Mouse (Mus musculus) stomach, embryonic 14.5 days (tissue): ENCODE measurements around the gene Sept9. TPM values are rescaled to one million over a fixed set of nuclear protein-coding genes. Genes with fewer than 3 reads are reported as not detected.

ENCODE experiments used
- ATAC-seq: fragments of 200-750 bp; cut with Nextera tagmentation; 2 replicates; pipeline ENCODE4 v1.8.0; 2017; ENCODE audit warnings: low read depth, moderate TSS enrichment; ENCODE audit not compliant: insufficient number of reproducible peaks, insufficient read depth, low FRiP score
- H3K27ac ChIP-seq: fragments of 300-500 bp; sonication (generic); 2 replicates; pipeline ENCODE4 v1.5.1; 2014; ENCODE audit warnings: mild to moderate bottlenecking, low read length, moderate library complexity, mixed read lengths
- H3K27me3 ChIP-seq: fragments of 300-500 bp; sonication (generic); 2 replicates; pipeline ENCODE4 v1.6.1; 2014; ENCODE audit warnings: low read length, control low read depth, mixed read lengths; ENCODE audit not compliant: control insufficient read depth, insufficient read depth
- H3K36me3 ChIP-seq: fragments of 300-500 bp; sonication (generic); 2 replicates; pipeline ENCODE4 v1.6.1; 2014; ENCODE audit warnings: mild to moderate bottlenecking, control low read depth, low read length, moderate library complexity, mixed read lengths; ENCODE audit not compliant: control insufficient read depth, insufficient read depth
- H3K4me1 ChIP-seq: fragments of 300-500 bp; sonication (generic); 2 replicates; pipeline ENCODE4 v1.6.1; 2014; ENCODE audit warnings: low read length, control low read depth, mixed read lengths; ENCODE audit not compliant: control insufficient read depth, insufficient read depth
- H3K4me2 ChIP-seq: fragments of 300-500 bp; sonication (generic); replicated peaks from 2 replicates; pipeline ENCODE4 v1.6.1; 2014; ENCODE audit warnings: low read depth, low read length, control low read depth
- H3K4me3 ChIP-seq: fragments of 300-500 bp; sonication (generic); 2 replicates; pipeline ENCODE4 v1.5.1; 2014; ENCODE audit warnings: low read depth, low read length, control low read depth
- H3K9ac ChIP-seq: fragments of 300-500 bp; sonication (generic); replicated peaks from 2 replicates; pipeline ENCODE4 v1.6.1; 2014; ENCODE audit warnings: low read depth, mild to moderate bottlenecking, control low read depth, low read length, moderate library complexity, mixed read lengths
- H3K9me3 ChIP-seq: fragments of 300-500 bp; sonication (generic); 2 replicates; pipeline ENCODE4 v1.6.1; 2016; ENCODE audit warnings: low read depth, low read length, control low read depth; ENCODE audit not compliant: control insufficient read depth
- WGBS: fragments of 180-500 bp; shearing (Covaris S2); extraction: QIAGEN DNeasy Blood & Tissue Kit; methylation state at CpG from one replicate; pipeline ENCODE4 v1.1.7; 2014; 5-methylcytosine and 5-hydroxymethylcytosine counted together
- polyA plus RNA-seq: library from polyadenylated mRNA; unstranded; fragments of >200 nt; fragmentation: Nextera tagmentation; extraction: Ambion mirVana; gene quantifications from 2 replicates; pipeline ENCODE4 v1.2.1, GENCODE M21; 2014

Sept9 gene
- polyA plus RNA-seq, 1 experiment from 2014 or later = 106 TPM

- peak overlapping the region; percentile 79 for H3K4me2 ChIP-seq
- H3K4me3 ChIP-seq = peak overlapping the region; percentile 73
- H3K27ac ChIP-seq = peak overlapping the region; percentile 88
- H3K27me3 ChIP-seq = no peaks in the 10 kb centered on the region
- H3K9me3 ChIP-seq = no peaks in the 10 kb centered on the region
- WGBS = 3% methylated on average over 18 of the region's 18 CpGs
- H3K4me1 ChIP-seq = peaks cover 54% of the 10 kb centered on the region
- peak; percentile 43 for ATAC-seq
- H3K36me3 ChIP-seq = no peaks in the 10 kb centered on the region
- peak overlapping the region; percentile 76; the same call in 1 of the 2 replicates for H3K9ac ChIP-seq
Measured at GRCm38 (mm10) chr11:117265270-117265980, 66.0 kb downstream of the Sept9 start.

GRCm38 (mm10) chr11:117265981-117266905, 66.8 kb downstream of the Sept9 start:
- H3K9me3 ChIP-seq = no peaks in the 10 kb centered on the region
- no peaks in the 10 kb centered on the region for H3K36me3 ChIP-seq
- H3K4me2 ChIP-seq = peak overlapping the region; percentile 79
- no peaks in the 10 kb centered on the region for H3K27me3 ChIP-seq
- peak overlapping the region; percentile 73 for H3K4me3 ChIP-seq
- H3K27ac ChIP-seq = peak overlapping the region; percentile 88
- under 1% methylated on average over 65 of the region's 69 CpGs for WGBS
- peak overlapping the region; percentile 76 for H3K9ac ChIP-seq
- peaks cover 54% of the 10 kb centered on the region for H3K4me1 ChIP-seq
- peak; percentile 87 for ATAC-seq

- Histone ChIP-seq H3K9ac (peak overlapping the region; percentile 76), H3K27me3 (no peaks in the 10 kb centered on the region), H3K4me3 (peak overlapping the region; percentile 73), H3K9me3 (no peaks in the 10 kb centered on the region), H3K36me3 (no peaks in the 10 kb centered on the region; the same call in 1 of the 2 replicates), H3K27ac (peak overlapping the region; percentile 88), H3K4me1 (peaks cover 54% of the 10 kb centered on the region), H3K4me2 (peak overlapping the region; percentile 79)
- WGBS = 0% methylated on average over 37 of the region's 37 CpGs
- ATAC-seq = peak; percentile 63
Measured at GRCm38 (mm10) chr11:117266906-117267721, 67.7 kb downstream of the Sept9 start.

GRCm38 (mm10) chr11:117267828-117268227, 68.4 kb downstream of the Sept9 start:
- Histone ChIP-seq H3K4me2 (peak overlapping the region; percentile 79), H3K27ac (peak overlapping the region; percentile 88; the same call in 1 of the 2 replicates), H3K27me3 (no peaks in the 10 kb centered on the region), H3K36me3 (no peaks in the 10 kb centered on the region; the same call in 1 of the 2 replicates), H3K9ac (peak overlapping the region; percentile 25; the same call in 1 of the 2 replicates), H3K4me3 (peak overlapping the region; percentile 73), H3K9me3 (no peaks in the 10 kb centered on the region), H3K4me1 (peaks cover 55% of the 10 kb centered on the region)
- 9% methylated on average over 4 of the region's 4 CpGs for WGBS
- no peak for ATAC-seq

- Histone ChIP-seq H3K27me3 (no peaks in the 10 kb centered on the region), H3K4me2 (peak overlapping the region; percentile 79), H3K4me3 (peak overlapping the region; percentile 73), H3K9me3 (no peaks in the 10 kb centered on the region), H3K36me3 (no peaks in the 10 kb centered on the region; the same call in 1 of the 2 replicates), H3K9ac (peak overlapping the region; percentile 25; the same call in 1 of the 2 replicates), H3K27ac (peak overlapping the region; percentile 88), H3K4me1 (peaks cover 56% of the 10 kb centered on the region)
- WGBS = 33% methylated on average over 10 of the region's 10 CpGs
- ATAC-seq = no peak
Measured at GRCm38 (mm10) chr11:117268304-117268956, 69.0 kb downstream of the Sept9 start.

- Histone ChIP-seq H3K9ac (no peak overlapping the region; the same call in 1 of the 2 replicates), H3K27ac (peak overlapping the region; percentile 52), H3K4me2 (peak overlapping the region; percentile 79; the same call in 1 of the 2 replicates), H3K9me3 (no peaks in the 10 kb centered on the region), H3K4me3 (no peak overlapping the region), H3K4me1 (peaks cover 56% of the 10 kb centered on the region), H3K36me3 (no peaks in the 10 kb centered on the region; the same call in 1 of the 2 replicates), H3K27me3 (no peaks in the 10 kb centered on the region)
- no peak for ATAC-seq
- WGBS = 56% methylated on average over 8 of the region's 8 CpGs
Measured at GRCm38 (mm10) chr11:117269053-117269702, 69.7 kb downstream of the Sept9 start.

- H3K27ac ChIP-seq = peak overlapping the region; percentile 10; the same call in 1 of the 2 replicates
- H3K27me3 ChIP-seq = no peaks in the 10 kb centered on the region
- H3K4me1 ChIP-seq = peaks cover 54% of the 10 kb centered on the region
- no peak overlapping the region for H3K4me3 ChIP-seq
- 50% methylated on average over 6 of the region's 6 CpGs for WGBS
- no peak overlapping the region for H3K4me2 ChIP-seq
- H3K9me3 ChIP-seq = no peaks in the 10 kb centered on the region
- no peak overlapping the region for H3K9ac ChIP-seq
- ATAC-seq = no peak
- no peaks in the 10 kb centered on the region; the same call in 1 of the 2 replicates for H3K36me3 ChIP-seq
Measured at GRCm38 (mm10) chr11:117269946-117270345, 70.5 kb downstream of the Sept9 start.
